In the genomic region with DNA sequence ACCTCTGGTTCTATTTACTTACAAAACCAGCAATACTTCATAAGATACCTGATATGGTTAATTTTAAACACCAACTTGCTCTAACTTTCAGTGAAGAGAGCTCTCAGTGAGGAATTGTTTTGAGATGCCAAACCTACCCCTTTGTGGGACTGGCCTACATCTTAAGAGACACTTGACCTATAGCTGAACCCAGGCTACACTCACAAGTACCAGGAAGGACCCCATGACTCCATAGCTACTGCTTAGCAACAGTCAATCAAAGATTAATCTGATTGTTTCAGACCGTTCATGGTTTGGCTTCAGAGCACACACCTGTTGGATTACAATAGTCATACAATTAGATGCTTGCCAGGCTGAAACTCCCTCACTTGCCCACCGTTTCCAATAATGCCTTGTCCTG, we compare ENCODE assay signal across 24 mouse cellular contexts.
"Had no signal": no experiment of that assay in that cellular context is flagged by ENCODE, and none has a peak within 500 bp of the region (broad histone marks: within the 10 kb centered on the region; RNA-seq: fewer than 3 reads in every experiment).

No protein-coding gene starts in this region.

- H3K27me3 ChIP-seq: heart, embryonic 12.5 days; hindbrain, embryonic 12.5 days; intestine, embryonic 15.5 days; limb, embryonic 12.5 days had no signal

- DNase-seq: gastrocnemius, adult 2 months; gastrocnemius, postnatal 10 days; gastrocnemius, postnatal 25 days; heart, adult 18-20 months; heart, postnatal 10 days; heart, postnatal 4 days; kidney, adult 18-20 months; kidney, adult 8-10 months; kidney, postnatal 10 days; kidney, postnatal 25 days; kidney, postnatal 4 days had no signal

- H3K27ac ChIP-seq: gastrocnemius, adult 2 months; heart, embryonic 10.5 days; hindbrain, embryonic 10.5 days; hindbrain, embryonic 12.5 days; hindbrain, embryonic 14.5 days; intestine, embryonic 15.5 days; layer of hippocampus, adult 2 months; left cerebral cortex, adult 2 months; limb, embryonic 10.5 days; limb, embryonic 12.5 days had no signal

- H3K4me1 ChIP-seq: heart, embryonic 10.5 days; heart, embryonic 12.5 days; hindbrain, embryonic 10.5 days; hindbrain, embryonic 12.5 days; intestine, embryonic 15.5 days; limb, embryonic 10.5 days; limb, embryonic 12.5 days had no signal

- H3K9me3 ChIP-seq: heart, embryonic 10.5 days; heart, embryonic 12.5 days; hindbrain, embryonic 10.5 days; hindbrain, embryonic 12.5 days; intestine, embryonic 15.5 days; limb, embryonic 10.5 days; limb, embryonic 12.5 days had no signal

- H3K9ac ChIP-seq: heart, embryonic 12.5 days; hindbrain, embryonic 12.5 days; hindbrain, embryonic 14.5 days; intestine, embryonic 15.5 days; limb, embryonic 12.5 days had no signal

- ATAC-seq: hindbrain, embryonic 16.5 days; inflammation-experienced regulatory T-cells, adult 6 months; intestine, embryonic 15.5 days; intestine, postnatal 0 days had no signal

- H3K4me2 ChIP-seq: heart, embryonic 12.5 days; hindbrain, embryonic 12.5 days; hindbrain, embryonic 14.5 days; intestine, embryonic 15.5 days; limb, embryonic 12.5 days had no signal

- H3K36me3 ChIP-seq: heart, embryonic 10.5 days; heart, embryonic 12.5 days; hindbrain, embryonic 10.5 days; hindbrain, embryonic 12.5 days; intestine, embryonic 15.5 days; limb, embryonic 10.5 days; limb, embryonic 12.5 days had no signal

- H3K4me3 ChIP-seq: gastrocnemius, adult 2 months; heart, embryonic 10.5 days; heart, embryonic 12.5 days; hindbrain, embryonic 10.5 days; hindbrain, embryonic 12.5 days; intestine, embryonic 15.5 days; layer of hippocampus, adult 2 months; left cerebral cortex, adult 2 months; limb, embryonic 10.5 days; limb, embryonic 12.5 days had no signal
